Mouse (Mus musculus): Measurements from ENCODE around the gene Hsf5. TPM values are rescaled to one million over a fixed set of nuclear protein-coding genes. Genes with fewer than 3 reads are reported as not detected.

Hsf5 gene
- total RNA-seq, 4 experiments from 2014 or later: 0.27 to 0.49 TPM; not detected in 2

- DNase-seq: no peak
Observed at GRCm38 (mm10) chr11:87590841-87591525, 26.0 kb upstream of the Hsf5 start.

GRCm38 (mm10) chr11:87591526-87592353 is 25.2 kb upstream of the Hsf5 start, which contains the start of gene Mtmr4:
Gene Mtmr4 (plus strand): TSS chr11:87592162.
- DNase-seq: peak; percentile 100

- no peak for DNase-seq
Observed at GRCm38 (mm10) chr11:87592354-87592695, 24.6 kb upstream of the Hsf5 start.

- no peak for DNase-seq
Observed at GRCm38 (mm10) chr11:87592713-87593598, 24.0 kb upstream of the Hsf5 start.

DNA sequence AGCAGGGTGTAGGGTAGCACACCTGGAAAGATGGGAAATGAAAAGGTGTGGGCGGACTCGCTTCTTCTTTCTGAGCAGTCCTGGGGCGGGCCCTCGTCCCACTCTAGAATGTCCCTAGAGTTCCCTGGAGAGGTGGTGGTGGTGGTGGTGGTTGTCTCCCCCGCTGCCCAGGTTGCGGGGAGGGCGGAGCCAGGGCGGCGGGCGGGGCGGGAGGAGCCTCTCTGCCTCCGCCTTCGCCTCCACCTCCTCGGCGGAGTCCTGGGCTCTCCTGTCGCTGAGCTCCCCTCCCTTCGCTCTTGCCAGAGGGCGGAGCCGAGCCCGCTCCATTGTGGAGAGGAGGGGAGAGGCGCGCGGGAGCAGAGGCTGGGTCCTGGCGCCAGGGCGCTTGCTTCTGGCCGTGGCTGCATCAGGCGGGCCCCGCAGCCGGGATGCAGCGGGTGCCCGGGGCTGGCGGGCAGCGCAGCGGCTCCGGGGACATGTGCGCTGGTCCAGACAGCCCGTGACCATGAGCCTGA is 21.6 kb upstream of the Hsf5 start:
- peak; percentile 87 for DNase-seq

DNA sequence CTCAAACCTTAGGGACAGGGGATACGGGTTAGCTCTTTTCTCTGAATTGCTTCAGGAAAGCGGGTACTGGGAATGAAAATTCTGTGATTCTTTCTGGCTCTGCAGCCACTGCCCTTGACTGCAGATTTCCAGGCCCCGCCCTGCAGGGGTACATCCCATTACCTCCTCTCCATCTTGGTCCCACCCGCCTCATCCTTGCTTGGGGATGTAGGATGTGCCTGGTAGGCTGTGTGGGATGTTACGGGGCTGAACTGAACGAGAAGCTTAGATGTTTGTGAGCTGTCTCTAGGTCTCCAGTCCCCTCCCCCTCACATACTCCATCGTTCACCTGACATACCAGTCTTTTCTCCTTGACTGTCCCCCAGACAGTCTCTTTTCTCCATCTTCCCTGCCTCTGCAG is 21.0 kb upstream of the Hsf5 start:
- DNase-seq: no peak

DNA sequence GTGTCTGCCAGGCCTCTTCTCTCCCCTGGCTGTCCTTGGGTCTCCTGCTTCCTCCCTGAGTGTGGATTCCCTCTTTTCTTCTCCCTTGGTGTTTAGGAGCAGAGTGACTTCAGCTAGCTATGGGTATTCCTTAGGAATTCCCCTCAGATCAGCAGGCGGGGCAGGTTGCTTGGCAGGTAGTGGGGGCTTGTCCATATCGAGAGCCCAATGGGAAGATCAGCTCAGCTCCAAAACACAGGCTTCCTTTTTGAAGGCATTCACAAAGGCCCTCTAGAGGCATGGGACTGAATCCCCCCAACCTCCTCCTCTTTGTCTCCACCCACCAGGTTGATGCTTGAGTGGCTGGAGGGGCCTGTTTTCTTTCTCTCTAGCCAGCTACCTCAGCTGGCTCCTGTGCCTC is 20.5 kb upstream of the Hsf5 start:
- DNase-seq: no peak

DNA sequence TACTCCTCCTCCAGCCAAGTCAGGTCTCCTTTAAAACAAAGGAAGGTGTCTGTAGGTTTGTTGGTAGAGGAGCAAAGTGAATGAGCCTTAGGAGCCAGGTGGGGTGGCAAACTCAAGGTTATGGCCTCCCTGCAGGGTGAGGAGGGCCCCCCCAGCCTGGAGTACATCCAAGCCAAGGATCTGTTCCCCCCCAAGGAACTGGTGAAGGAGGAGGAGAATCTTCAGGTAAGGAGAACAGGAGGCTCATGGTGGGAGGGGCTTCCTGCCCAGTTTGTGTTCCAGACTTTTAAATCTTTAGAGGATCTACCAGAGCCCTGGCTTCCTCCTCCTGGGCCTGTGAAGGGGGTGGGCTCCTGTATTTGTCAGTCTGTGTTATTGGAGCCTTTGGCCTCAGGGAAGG is 19.9 kb upstream of the Hsf5 start:
- DNase-seq: no peak

GRCm38 (mm10) chr11:87599395-87600089 is 17.4 kb upstream of the Hsf5 start:
- DNase-seq: no peak

- DNase-seq: no peak
Observed at GRCm38 (mm10) chr11:87600322-87600853, 16.6 kb upstream of the Hsf5 start.

- no peak for DNase-seq
Observed at GRCm38 (mm10) chr11:87602234-87602633, 14.7 kb upstream of the Hsf5 start.

DNA sequence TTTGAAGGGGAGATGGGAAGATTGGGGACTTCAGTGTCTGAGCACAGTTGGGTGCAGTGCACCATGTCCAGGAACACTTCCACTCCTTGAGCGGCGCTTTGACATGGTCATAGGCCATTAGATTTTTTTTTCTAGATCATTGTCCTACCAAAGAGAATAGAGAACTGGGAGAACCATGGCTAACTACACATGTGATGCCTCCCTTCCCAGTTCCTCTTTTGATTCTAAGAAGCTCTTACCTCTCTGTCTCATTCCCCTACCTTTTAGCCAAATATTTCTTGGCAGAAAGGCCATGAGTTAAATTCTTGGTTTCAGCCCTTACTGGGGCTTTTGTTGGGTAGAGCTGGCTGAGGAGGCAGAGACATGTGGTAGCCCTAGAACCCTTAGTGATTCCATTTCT is 13.4 kb upstream of the Hsf5 start:
- DNase-seq: no peak

- no peak for DNase-seq
Observed at GRCm38 (mm10) chr11:87609264-87609663, 7.7 kb upstream of the Hsf5 start.

DNA sequence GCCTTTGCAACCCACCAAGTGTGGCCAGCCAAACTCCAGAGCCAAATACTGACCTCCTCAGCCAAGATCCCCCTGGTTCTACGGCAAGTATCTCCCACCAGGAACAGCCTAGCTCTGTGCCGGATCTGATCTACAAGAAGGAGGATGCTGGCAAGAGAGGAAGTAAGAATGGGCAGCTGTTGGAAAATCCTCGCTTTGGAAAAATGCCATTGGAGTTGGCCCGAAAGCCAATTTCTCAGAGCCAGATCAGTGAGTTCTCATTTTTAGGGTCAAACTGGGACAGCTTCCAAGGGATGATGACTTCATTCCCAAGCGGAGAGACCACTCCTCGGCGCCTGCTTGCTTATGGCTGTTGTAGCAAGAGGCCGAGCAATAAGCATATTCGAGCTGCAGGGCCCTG is 5.4 kb upstream of the Hsf5 start:
- DNase-seq: no peak

- DNase-seq: no peak
Observed at GRCm38 (mm10) chr11:87613972-87614371, 3.0 kb upstream of the Hsf5 start.

- DNase-seq: no peak
Observed at GRCm38 (mm10) chr11:87615551-87615950, 1.4 kb upstream of the Hsf5 start.

DNA sequence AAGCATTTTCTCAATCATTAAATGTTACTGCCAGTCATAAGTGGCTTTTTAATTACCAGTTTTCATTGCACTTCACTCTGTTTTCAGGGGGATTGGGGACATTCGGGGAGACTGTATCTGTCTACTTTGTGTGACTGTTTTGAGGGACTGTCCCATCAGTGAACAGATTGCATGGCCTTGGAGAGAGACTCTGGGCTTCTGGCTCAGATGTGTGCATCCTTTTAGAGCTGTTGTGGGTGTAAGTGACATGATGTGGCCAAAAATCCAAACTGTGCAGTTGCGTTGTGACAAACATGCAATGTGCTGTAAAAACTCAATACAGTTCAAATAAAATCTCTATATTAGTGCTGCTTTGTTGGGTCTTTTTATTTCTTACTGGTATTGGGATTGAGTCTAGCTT is 1.0 kb upstream of the Hsf5 start:
- no peak for DNase-seq

DNA sequence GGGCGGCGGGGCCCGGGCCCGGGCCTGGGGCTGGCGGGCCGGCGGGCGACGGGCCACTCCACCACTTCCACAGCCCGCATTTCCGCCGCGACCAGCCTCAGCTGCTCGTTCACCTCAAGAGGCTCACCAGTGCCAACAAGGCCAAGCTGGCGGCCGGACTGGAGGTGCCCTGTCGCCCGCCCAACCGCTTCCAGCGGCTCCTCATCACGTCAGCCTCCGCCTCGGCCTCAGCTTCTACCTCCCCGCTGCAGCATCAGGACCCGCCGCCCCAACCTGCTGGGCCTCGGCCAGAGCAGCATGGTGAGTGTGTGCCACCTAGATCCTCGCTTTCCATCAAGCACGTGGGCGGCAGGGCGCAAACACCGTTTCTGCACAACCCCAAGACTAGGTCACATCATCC is 642 bp downstream of the Hsf5 start:
- no peak for DNase-seq

DNA sequence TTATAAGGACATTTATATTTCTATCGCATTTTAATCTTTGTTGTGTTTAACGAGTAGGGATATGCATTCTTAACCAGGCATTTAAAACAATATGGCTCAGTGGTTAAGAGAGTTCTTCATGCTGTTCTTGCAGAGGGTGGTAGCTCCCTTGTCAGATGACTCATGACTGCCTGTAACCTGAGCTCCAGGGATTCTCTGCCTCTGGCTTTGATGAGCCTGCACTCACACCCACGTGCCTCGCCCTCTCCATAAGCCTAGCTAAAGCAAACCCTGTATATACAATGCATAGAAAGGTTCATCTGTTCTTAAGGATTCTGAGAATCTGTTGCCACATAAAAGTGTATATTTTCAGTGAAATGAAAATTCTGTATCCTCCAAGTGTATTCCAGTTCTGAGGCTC is 6.2 kb downstream of the Hsf5 start:
- no peak for DNase-seq

DNA sequence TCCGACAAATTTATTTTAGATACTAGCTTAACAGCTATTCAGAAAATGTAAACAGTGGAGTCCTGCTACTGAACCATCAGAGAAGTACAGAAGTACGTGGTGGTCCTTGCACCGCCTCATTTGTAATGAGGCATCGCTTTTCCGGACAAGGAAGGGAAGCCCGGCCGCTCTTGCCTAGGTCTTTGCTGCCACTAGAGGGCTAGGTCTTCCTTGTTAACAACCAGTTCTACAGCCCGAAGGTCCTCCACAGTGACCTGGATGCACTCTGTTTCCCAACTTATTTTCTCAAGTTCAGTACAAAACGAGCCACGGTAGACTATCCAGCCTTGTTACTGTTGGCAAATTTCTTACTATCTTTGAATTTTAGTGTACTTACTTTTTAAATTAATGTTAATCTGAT is 12.9 kb downstream of the Hsf5 start:
- no peak for DNase-seq

GRCm38 (mm10) chr11:87638793-87639192 is 21.8 kb downstream of the Hsf5 start:
- no peak for DNase-seq

- DNase-seq: peak; percentile 65
Observed at GRCm38 (mm10) chr11:87639206-87639605, 22.2 kb downstream of the Hsf5 start.

Measured in adrenal gland, adult 8-10 months (tissue).